In the genomic region with DNA sequence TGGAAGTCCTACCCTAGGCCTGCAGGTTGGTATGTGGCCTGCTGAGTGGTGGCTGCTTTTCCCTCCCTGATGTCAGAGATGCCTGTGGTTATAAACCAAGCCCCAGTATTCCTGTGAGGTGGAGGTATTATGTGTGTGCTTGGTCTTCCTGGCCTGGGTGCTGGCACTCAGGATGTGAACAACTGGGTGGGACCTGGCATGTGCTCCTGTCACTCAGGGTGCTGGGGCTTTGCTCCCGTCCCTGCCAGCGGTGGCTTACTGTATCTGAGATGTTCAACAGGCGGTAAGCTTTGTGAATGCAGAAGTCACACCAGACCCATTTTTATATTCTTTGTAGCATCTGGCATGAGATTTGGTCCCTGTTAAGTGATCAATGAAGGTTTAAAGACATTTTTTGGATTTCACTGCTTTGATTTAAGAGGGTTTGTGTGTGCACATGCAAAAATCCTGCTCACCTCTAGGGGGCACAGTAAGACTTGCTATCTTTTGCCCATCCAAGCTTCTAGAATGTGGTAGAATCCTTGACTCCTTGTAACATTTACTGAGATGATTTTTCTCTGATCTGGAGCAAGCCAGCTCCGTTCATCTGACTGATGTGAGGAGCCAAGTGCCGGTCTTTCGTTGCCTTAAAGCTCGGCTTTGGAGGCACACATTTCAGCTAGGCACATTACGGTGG, we compare ENCODE assay signal across 8 mouse cellular contexts. TPM values are rescaled to one million over a fixed set of nuclear protein-coding genes. Genes with fewer than 3 reads are reported as not detected.
A peak's percentile ranks its signal among the peaks of the same experiment; 100 is the strongest.
DNase-seq lines count a peak whose midpoint lies in the region; ATAC-seq and TF ChIP-seq lines count a peak whose summit lies in the region.

No protein-coding gene starts in this region.

- 76% methylated on average over 8 of the region's 8 CpGs for WGBS in lung, adult 2 months

- H3K4me1 ChIP-seq in lung, adult 2 months (ENCODE audit: control insufficient read depth, insufficient read depth, low read length), result no peaks in the 10 kb centered on the region

- TF ChIP-seq POLR2A in lung, adult 2 months (IDR thresholded peaks at IDR 0.05; ENCODE audit: borderline replicate concordance, extremely low read depth, low read depth, low read length), result no peak

- intact Hi-C loops in gastrocnemius, postnatal 14 days (cut with DNase I; ENCODE audit: low total_unique reads), result loop anchor here (10.0 kb wide), 1 partner anchor 711 kb away; no protein-coding TSS in a partner anchor

- peak; percentile 43 for ATAC-seq in common myeloid progenitor, adult 5-6 weeks (replicated peaks; ENCODE audit: low read depth, poor library complexity, severe bottlenecking)

- DNase-seq in CD4-positive helper T cell, adult 2 months (ENCODE audit: low read depth, low spot score), result peak; percentile 25
- DNase-seq in NIH3T3 (ENCODE audit: low read depth), result peak; percentile 91
- DNase-seq in gastrocnemius, postnatal 14 days, result peak; percentile 60
- peak; percentile 77 to 82 for DNase-seq in kidney, postnatal 4 days
- DNase-seq in lung, adult 2 months, result no peak
- DNase-seq in retina, postnatal 7 days (ENCODE audit: low read depth, low spot score), result peak; percentile 52
- DNase-seq in spleen, adult 12 weeks (ENCODE audit: low spot score), result no peak

- TF ChIP-seq CTCF in lung, adult 2 months (IDR thresholded peaks at IDR 0.05; ENCODE audit: insufficient read depth, low read length), result 0 out of 2 replicates have a peak, but pooled peaks have one; percentile 29

- no peak overlapping the region for H3K4me3 ChIP-seq in lung, adult 2 months (replicated peaks; ENCODE audit: extremely low read depth, low read depth, low read length)

RNA-seq across cellular contexts. Expression of gene Wars, which starts 9.8 kb away (rescaled TPM):
- 40.2 and 48.6 TPM in 2 replicates for total RNA-seq in common myeloid progenitor, adult 5-6 weeks (2017)
- total RNA-seq in gastrocnemius, postnatal 14 days (2021), result 10 to 100 TPM; 22.5 to 25.9 TPM
- polyA plus RNA-seq in lung, adult 2 months (2012; rRNA removed), result 119 and 127 TPM in 2 replicates

RNA-seq across cellular contexts. Expression of gene Wdr25, which starts 10.3 kb away (rescaled TPM):
- 0.82 and 13.5 TPM in 2 replicates for total RNA-seq in common myeloid progenitor, adult 5-6 weeks (2017)
- total RNA-seq in gastrocnemius, postnatal 14 days (2021), result 1 to 10 TPM; 3.5 to 3.6 TPM
- 15.7 and 18.3 TPM in 2 replicates for polyA plus RNA-seq in lung, adult 2 months (2012; rRNA removed)

Comparison
In these comparisons a context has a peak if more than half of its experiments do, and no peak if none do; other contexts are left out.
1. DNase-seq: peak in CD4-positive helper T cell, adult 2 months (single experiment), NIH3T3 (single experiment), gastrocnemius, postnatal 14 days (single experiment), kidney, postnatal 4 days (2 of 2) and retina, postnatal 7 days (single experiment); none in lung, adult 2 months (single experiment) and spleen, adult 12 weeks (single experiment).